16 mouse cellular contexts compared by ENCODE assay signal in genomic region chr2:168803849-168804248, GRCm38 (mm10). TPM values are rescaled to one million over a fixed set of nuclear protein-coding genes. Genes with fewer than 3 reads are reported as not detected.
"Had no signal": no experiment of that assay in that cellular context is flagged by ENCODE, and none has a peak within 500 bp of the region (broad histone marks: within the 10 kb centered on the region; RNA-seq: fewer than 3 reads in every experiment).

No protein-coding gene starts in this region.

- H3K9ac ChIP-seq: limb, embryonic 12.5 days; liver, embryonic 13.5 days; liver, postnatal 0 days; lung, embryonic 15.5 days; stomach, embryonic 15.5 days had no signal

- H3K9me3 ChIP-seq: limb, embryonic 12.5 days; liver, embryonic 13.5 days; lung, embryonic 15.5 days; stomach, embryonic 15.5 days had no signal

- H3K27me3 ChIP-seq: limb, embryonic 12.5 days; lung, embryonic 15.5 days; stomach, embryonic 15.5 days had no signal

- H3K4me2 ChIP-seq: limb, embryonic 12.5 days; liver, embryonic 13.5 days; lung, embryonic 15.5 days; stomach, embryonic 15.5 days had no signal

- H3K4me3 ChIP-seq: limb, embryonic 12.5 days; liver, embryonic 13.5 days; lung, embryonic 15.5 days; stomach, embryonic 15.5 days had no signal

- ATAC-seq: inflammation-experienced regulatory T-cells, adult 6 months; liver, postnatal 0 days had no signal

- H3K4me1 ChIP-seq: liver, embryonic 13.5 days; stomach, embryonic 15.5 days had no signal

- DNase-seq: kidney, adult 11 months; kidney, postnatal 25 days; layer of hippocampus, adult 9-11 months; layer of hippocampus, postnatal 36 days; liver; liver, embryonic 13.5 days; liver, postnatal 0 days; midbrain, embryonic 14.5 days; retina, postnatal 1 day; thymus, adult 2 months; thymus, postnatal 25 days had no signal

- H3K36me3 ChIP-seq: limb, embryonic 12.5 days; liver, embryonic 13.5 days; lung, embryonic 15.5 days; stomach, embryonic 15.5 days had no signal

- H3K27ac ChIP-seq: limb, embryonic 12.5 days; liver, embryonic 13.5 days; lung, embryonic 15.5 days; stomach, embryonic 15.5 days had no signal

RNA-seq across cellular contexts. Expression of gene Sall4, which starts 36.1 kb away (rescaled TPM):
- polyA plus RNA-seq: spleen, adult 2 months had no signal
